Comparison of ENCODE assay signal across 28 mouse cellular contexts in genomic region chr6:67491755-67492154, GRCm38 (mm10). TPM values are rescaled to one million over a fixed set of nuclear protein-coding genes. Genes with fewer than 3 reads are reported as not detected.
"Had no signal": no experiment of that assay in that cellular context is flagged by ENCODE, and none has a peak within 500 bp of the region (broad histone marks: within the 10 kb centered on the region; RNA-seq: fewer than 3 reads in every experiment).

Gene Il23r (minus strand): TSS chr6:67491855.

- H3K4me3 ChIP-seq: layer of hippocampus, adult 2 months; liver, embryonic 13.5 days; midbrain, embryonic 12.5 days; myocyte; neural tube, embryonic 13.5 days; stomach, embryonic 15.5 days had no signal

- H3K9me3 ChIP-seq: liver, embryonic 13.5 days; midbrain, embryonic 12.5 days; neural tube, embryonic 13.5 days; stomach, embryonic 15.5 days had no signal

- ATAC-seq: midbrain, embryonic 16.5 days had no signal

- H3K4me2 ChIP-seq: liver, embryonic 13.5 days; midbrain, embryonic 12.5 days; neural tube, embryonic 13.5 days; stomach, embryonic 15.5 days had no signal

- H3K4me1 ChIP-seq: liver, embryonic 13.5 days; midbrain, embryonic 12.5 days; neural tube, embryonic 13.5 days; stomach, embryonic 15.5 days had no signal

- H3K27ac ChIP-seq: kidney, postnatal 0 days; layer of hippocampus, adult 2 months; liver, embryonic 13.5 days; midbrain, embryonic 12.5 days; neural tube, embryonic 13.5 days; stomach, embryonic 15.5 days had no signal

- DNase-seq: kidney, postnatal 25 days; layer of hippocampus, adult 9-11 months; liver, embryonic 13.5 days; lung, adult 2 months; lung, postnatal 14 days; lung, postnatal 4 days; retina, postnatal 1 day; right cerebral cortex, postnatal 25 days; spleen, adult 18-20 months; thymus, postnatal 36 days had no signal

- H3K36me3 ChIP-seq: liver, embryonic 13.5 days; midbrain, embryonic 12.5 days; neural tube, embryonic 13.5 days; stomach, embryonic 15.5 days had no signal

- H3K27me3 ChIP-seq: liver, embryonic 13.5 days; midbrain, embryonic 12.5 days; neural tube, embryonic 13.5 days; stomach, embryonic 15.5 days had no signal

- H3K9ac ChIP-seq: liver, embryonic 13.5 days; midbrain, embryonic 12.5 days; neural tube, embryonic 13.5 days; stomach, embryonic 15.5 days had no signal

RNA-seq across cellular contexts. Expression of gene Il23r, which starts in this region (rescaled TPM):
- total RNA-seq: layer of hippocampus, adult 2 months; layer of hippocampus, postnatal 25 days; left cerebral cortex, adult 18-20 months; left cerebral cortex, postnatal 36 days; liver, adult 2 months; megakaryocyte progenitor cell, adult 5-6 weeks; monocyte, adult 5-6 weeks had no signal
- polyA plus RNA-seq: kidney, embryonic 14.5 days; kidney, postnatal 0 days; limb, embryonic 11.5 days; limb, embryonic 14.5 days; liver, adult 2 months; liver, embryonic 13.5 days; liver, embryonic 16.5 days; lung, embryonic 16.5 days; midbrain, embryonic 12.5 days; midbrain, embryonic 16.5 days; myocyte; neural tube, embryonic 13.5 days had no signal
